Mouse (Mus musculus) cerebellum, postnatal 14 days (tissue): ENCODE data around the gene Gnb1l.

Experiments
- DNase-seq, 2 experiments: peaks; one replicate each; pipeline ENCODE4 v3.0.0; 2021; ENCODE audit warnings: mixed read lengths in 2 of 2

The Gnb1l gene

DNA sequence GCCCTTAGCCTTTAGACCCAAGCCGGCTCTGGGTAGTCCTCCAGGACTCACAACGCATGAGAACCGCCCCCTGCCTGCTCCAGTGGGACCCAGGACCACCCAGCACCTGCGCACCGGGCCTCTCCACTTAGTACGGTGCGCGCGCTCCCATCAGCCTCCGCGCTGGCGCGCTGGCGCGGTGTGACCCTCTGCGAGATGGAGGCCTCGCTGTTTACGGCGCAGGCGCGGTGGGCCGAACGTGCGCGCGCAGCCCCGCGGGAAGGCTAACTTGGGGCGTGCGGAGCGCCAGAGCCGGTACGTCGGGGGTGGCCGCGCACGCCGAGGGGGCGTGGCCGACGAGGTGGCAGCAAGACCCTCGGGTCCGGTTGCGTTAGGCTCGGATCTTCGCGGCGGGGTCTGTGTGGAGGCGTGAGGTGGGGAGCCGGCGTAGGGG, at the start of gene Gnb1l, which contains the start of gene Rtl10:
Gene Gnb1l, plus strand, starts transcription at position 156 of the 433 bp plus-strand sequence.
Gene Rtl10, plus strand, starts transcription at position 344 of the 433 bp plus-strand sequence.
- DNase-seq, result peak; percentile 98

DNA sequence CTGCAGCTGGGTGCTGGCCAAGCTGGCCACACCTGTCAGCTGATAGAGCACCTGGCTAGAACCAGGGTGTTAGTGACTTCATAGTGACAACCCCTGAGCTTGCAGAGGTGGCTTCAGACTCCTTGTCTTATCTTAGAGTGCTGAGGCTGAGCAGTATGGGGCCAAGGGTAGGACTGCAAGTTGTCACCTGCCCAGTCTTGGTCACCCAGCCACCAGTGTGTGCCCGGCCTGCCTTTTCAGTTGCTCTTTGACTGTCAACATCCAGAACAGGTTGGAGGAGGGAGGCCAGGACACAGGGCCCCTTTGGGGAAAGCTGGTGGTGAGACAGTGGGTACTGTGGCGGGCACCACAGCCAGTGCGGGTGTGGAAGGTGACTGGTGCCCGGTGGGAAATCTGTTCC, 49.5 kb upstream of the Gnb1l start:
- DNase-seq, result no peak

DNA sequence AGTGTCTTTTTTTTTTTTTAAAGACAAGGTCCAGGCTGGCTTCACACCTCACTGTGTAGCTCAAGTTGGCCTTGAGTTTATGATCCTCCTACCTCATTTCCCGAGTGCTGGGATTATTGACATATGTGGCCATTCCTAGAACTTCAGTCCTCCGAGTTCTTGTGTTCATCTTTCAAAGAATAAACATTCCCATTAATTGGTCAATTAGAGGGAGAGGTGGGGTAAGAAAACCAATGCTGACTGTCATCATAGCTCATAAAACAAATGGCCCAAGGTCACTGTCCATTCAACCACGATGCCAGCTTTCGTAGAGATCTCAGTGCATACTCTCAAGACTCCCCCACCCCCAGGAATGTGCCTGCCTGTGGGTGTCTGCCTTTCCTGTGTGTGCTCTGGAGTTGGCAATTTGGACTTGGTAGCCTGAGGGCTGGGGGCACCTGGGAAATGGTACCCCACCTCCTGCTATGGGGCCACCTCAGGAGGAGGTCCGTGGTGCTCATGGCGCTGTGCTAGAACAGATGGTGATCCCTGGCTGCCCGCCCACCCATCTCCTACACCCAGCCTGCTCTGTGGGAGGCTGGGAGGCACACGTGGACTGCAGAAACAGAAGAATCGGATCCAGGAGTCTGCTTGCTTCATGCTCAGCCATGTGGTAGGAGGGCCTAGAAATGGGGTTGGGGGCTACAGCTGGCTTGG, 46.9 kb upstream of the Gnb1l start:
- peak; percentile 62 to 64 for DNase-seq

DNA sequence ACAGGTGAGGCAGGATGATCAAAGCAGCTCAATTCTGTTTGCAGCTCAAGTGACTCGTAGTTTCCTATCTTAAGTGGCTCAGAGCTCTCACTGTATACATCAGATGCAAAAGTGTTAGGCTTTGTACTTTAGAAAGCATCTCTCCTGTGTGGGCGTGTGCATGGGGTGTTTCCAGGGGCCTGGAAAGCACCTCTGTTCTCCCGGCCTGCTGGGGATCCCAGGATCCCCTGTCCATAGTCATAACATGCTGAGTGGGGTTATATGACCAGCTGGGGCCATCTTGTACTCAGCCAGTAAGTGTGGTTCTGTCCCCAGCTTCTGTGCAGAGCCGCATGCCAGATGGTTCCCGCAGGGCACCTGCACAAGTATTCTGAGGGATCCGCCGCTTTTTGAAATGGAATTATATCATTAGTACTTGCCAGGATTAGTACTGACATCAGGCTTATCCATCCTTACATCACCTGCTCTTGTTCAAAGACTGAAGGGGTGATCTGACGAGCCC, 46.1 kb upstream of the Gnb1l start:
- no peak for DNase-seq

DNA sequence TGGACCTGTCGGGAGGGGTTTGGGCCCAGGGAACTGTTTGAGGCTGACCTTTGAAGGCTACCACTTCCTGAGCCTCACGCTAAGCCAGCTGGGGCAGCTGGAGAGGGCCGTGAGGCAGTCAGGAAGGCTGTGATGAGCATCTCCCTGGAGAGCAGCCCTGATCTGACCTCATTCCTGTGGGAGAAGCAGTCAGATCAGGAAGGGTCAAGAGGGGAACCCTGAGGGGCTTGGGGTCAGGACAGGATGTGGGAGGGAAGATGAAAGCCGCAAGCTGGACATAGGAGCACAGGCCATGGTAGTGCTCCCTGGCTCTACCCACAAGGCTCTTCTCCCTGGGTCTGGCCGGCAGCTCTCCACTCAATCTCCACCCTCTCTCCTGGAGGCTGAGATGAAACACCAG, 44.7 kb upstream of the Gnb1l start:
- no peak for DNase-seq

DNA sequence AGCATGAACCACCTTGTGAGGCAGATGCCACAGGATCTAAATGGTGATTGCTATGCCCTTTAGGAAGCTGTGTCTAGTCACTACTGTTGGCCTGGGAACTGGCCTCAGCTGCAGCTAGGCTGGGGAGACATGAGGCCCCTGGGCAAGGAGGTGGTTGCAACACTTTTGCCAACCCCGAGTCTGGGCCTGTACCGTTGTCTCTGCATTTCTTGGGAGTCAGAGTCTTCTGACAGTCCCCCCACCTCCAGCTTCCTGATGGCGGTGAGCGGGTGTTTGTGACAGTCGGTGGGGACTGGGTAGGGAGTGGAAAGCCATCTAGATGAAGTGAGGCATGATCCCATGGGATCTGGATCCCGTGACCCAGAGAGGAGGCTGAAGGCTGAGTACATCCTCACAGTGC, 43.1 kb upstream of the Gnb1l start:
- DNase-seq, result no peak

DNA sequence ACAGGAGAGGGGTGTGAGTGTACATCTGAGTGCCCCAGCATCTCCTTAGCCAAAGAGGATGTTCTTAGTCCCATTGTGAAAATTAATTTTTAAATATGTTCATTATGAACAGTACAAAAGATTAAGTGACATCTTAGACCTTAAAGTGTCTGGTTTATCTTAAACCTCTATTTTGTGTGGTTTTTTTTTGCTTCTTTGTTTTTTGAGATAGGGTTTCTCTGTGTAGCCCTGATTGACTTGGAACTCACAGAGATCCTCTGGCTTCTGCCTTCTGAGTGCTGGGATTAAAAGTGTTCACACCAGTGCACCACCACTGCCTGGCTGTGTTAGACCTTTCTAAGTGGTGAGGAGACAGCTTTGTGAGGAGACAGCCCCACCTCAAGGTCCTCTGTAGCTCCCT, 39.9 kb upstream of the Gnb1l start:
- no peak for DNase-seq

DNA sequence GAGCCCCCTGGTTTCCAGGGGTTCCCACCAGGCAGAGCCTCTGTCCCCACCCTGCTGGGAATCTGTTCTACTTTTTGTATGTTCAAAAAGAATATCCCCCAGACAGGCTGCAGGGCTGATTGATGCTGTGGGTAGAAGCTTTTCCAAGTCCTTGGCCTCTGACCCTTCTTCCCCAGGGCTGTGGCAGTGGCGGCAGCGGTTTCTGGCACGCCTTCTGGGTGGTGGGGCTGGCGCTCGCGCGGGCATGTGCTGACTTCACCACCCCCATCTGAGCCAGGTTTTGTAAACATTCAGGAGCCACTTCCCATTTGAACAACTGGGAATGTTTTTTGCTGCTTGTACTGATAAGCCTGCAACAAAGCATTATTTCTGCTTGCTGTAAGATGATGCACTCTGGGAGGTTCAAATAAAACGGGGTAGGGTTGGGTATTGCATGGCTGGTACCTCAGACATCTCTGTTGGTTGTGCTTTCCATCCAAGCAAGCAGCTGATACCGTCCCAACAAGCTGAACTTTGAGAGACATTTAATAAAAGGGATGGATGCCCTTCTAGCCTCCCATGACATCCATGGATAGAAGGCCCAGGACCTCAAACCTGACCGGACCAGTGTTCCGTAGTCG, 39.1 kb upstream of the Gnb1l start:
- DNase-seq, result no peak

DNA sequence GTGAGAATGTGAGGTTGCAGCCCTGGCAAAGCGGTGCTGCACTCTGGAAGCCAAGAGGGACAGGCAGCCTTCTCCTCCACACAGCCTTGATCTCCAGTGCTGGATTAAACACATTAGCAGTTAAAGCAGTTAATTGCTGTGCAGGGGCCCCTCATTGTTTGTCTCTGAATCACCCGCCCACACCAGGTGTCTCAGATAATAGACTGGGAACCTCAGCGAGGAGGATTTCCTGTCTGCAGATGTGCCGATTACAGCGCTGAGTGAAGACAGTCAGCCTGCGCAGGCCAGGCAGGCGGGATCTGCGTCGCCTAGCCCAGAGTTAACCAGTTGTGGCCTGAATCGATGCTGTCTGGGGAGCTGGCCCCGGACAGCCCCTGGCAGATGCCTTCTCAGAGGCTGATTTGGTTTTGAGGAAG, 38.5 kb upstream of the Gnb1l start:
- no peak for DNase-seq

DNA sequence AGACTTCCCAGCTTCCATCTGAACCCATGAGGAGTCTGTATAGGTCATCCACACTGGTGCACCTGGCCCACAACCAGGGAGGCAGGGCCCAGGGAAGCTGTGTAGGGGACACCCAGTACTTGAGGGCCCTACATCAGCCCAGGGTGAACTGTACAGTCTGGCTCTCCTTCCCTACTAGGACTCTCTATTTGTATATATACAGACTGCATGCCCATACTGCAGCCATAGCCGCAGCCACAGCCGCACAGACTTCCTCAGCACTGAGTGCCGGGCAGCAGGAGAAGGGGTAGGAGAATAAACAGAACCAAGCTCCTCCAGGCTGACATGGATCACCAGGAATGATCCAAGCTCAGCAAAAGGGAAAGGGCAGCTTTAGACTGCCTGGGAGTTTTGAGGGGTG, 37.7 kb upstream of the Gnb1l start:
- no peak for DNase-seq

DNA sequence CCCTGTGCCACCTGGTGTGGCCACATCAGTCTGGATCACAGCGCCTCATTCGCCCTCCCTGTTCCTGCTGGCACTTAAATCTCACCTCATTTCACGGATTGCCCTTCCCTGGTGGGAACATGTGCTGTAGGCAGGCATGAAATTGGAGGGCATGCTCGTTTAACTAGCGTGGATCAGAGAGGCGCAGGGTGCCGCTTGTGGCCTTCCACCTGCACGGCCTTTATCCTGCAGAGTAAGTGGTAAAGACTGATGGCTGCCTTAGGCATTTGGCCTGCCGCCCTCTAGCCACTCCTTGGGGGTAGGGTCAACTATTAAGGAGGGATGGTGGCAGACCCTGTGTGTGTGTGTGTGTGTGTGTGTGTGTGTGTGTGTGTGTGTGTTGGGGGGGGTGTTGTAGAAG, 36.5 kb upstream of the Gnb1l start:
- no peak for DNase-seq

DNA sequence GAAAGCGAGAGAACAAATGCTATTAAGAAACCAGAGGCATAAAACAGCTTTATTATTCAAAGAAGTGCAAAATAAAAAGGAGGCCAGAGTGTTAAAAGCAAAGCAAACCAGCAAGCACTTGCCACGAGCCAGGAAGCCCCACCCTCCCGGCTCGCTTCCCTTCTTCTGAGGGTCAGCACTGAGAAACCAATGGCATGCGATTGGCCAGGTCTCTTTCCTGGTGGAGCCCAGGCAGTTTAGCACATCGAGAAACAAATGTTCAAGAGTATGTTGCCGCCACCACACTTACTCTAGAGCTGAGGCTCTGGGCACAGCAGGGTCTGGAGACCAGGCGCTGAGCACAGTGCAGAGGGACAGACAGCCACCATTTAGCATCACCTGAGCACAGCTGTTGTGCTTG, 35.9 kb upstream of the Gnb1l start:
- DNase-seq, result no peak

DNA sequence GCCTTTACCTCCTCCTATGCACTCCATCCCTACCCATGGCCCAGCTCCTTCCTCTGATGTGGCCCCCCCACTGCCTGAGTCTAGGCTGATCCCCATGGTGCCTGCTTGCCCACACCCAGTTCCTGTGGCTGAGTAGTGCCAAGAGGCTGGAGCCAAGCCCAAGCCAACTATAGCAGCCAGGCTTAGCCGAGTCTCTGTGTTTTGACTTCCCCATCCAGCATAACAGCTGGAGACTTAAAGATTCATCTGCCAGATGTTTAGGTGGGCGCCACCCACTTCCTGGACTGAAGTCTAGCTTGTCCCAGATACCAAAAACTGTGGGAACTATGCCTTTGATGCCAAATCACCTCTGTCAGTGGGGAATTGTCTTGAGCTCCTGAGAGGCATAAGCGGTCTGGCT, 34.2 kb upstream of the Gnb1l start:
- DNase-seq, result no peak

DNA sequence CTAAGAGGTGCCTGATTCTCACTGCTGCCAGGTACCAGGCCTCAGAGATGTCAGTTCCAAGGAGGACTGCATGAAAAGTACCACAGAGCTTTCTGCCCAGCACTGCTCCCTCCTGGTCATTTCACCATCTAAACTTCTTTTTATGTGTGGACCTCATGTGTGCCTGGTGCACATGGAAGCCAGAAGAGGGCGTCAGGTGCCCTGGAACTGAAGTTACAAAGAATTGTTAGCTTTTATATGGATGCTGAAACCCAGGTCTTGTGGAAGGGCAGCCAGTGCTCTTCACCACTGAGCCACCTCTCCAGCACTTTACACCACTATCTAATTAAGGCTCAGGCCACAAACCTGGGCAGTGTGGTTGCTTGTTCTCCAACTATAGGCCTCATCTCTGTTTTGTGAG, 27.7 kb upstream of the Gnb1l start:
- DNase-seq, result no peak

DNA sequence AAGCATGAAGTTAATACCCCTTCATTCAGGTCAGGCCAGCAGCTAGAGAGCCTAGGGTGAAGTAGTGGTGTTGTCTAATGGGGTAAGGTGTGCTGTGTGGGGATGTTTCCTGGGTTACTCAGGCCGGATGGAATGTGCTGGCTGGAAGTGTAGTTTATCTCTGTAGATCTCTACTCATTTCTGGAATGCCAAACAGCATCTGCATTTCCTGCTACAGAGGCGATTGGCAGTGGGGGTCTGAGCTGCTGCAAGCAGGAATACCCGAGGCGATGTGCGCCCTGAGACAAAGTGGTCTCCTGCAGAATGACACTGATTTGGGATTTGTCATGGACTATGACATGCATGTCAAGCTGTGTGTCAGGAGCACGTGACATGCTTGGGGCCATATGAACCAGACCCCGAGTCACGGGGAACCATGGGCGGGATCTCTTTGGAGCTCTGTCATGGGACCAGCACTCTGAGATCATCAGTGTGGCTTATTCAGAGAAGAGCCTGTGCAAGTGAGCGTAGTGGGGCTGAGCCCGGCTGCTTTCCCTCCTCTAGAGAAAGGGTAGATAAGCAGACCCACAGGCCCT, 27.0 kb upstream of the Gnb1l start:
- no peak for DNase-seq

DNA sequence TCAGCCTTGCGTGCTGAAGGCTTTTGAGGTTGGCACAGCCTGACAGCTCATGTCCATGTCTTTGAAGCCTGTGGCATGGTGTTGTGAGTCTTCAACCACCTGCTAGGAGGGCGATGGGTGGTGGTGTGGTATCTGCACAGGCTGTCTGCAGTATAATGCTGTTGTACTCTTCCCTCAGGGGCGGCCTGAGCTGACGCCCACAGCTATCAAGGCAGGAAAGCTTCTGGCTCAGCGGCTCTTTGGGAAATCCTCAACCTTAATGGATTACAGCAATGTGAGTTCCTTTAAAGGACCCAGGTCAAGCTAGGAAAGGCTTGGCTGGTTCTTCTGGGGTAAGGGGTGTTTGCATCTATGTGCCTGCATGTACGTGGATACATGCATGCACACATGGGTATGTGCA, 26.5 kb upstream of the Gnb1l start:
- no peak for DNase-seq

DNA sequence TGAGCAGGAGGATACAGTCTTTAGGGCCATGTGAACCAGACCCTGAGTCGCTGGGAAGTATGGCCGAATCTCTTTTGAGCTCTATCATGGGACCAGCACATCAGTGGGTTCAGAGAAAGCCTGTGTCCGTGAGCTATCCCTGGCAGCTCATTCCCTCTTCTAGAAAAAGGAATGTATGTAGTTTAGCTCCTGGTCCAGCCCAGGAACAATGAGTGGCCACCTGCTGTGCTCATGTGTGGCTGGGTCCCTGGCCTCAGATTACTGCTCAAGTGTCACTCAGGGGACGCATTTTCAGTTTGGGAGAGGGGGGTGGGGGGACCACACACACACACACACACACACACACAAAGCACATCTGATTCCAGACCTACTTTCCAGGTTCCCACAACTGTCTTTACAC, 26.1 kb upstream of the Gnb1l start:
- DNase-seq, result no peak

DNA sequence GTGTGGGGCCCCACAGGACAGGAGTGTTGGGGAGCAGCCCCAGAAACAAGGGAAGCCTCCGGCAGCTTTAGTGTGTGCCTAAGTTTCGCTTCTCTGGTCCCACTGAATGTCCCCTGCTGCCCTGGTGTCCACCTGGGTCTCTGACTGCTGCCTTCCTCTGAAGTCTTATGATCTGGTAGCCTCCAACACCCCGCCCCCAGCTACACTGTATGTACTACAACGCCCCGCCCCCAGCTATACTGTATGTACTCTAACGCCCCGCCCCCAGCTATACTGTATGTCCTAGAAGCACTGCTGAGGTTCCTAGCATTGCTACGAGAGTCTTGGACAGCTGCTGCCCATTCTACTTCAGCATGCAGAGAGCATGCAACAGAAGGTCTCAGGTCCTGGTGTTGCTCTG, 25.5 kb upstream of the Gnb1l start:
- no peak for DNase-seq

DNA sequence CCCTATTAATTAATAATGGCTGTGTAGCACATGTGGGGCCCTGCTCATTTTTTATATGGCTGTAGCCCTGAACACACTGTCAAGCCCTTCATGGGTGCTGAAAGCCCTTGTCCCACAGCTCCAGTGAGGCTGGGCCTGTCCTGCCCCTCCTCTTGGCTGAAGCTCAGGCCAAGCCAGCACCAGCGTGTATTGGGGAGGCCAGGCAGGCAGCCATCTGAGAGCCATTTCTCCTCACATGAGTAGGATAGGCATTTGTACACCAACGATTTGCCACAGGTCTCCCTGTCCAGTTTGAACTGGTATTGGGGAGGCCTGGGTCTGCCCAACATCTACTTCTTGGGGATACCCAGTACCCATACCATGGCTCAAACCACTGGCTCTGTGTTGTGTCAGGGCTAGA, 24.5 kb upstream of the Gnb1l start:
- no peak for DNase-seq

DNA sequence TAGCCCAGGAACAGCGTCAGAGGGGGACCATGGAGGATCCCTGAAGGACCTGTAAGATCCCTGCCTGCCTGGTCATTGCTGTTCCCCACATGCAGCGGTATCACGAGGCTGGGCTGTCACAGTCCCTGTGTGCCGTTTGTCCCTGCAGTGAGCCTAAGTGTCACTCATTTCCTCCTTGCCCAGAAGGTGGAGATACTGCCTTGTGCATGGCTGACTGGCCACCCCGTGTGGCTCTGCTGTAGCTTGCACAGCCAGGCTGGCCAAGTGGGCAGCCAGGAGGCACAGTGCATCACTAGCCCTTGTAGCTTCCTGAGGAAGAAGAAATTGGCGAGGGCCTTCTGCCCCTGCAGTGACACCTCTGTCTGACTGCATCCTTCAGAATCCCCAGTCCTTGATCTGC, 20.5 kb upstream of the Gnb1l start:
- DNase-seq, result no peak

DNA sequence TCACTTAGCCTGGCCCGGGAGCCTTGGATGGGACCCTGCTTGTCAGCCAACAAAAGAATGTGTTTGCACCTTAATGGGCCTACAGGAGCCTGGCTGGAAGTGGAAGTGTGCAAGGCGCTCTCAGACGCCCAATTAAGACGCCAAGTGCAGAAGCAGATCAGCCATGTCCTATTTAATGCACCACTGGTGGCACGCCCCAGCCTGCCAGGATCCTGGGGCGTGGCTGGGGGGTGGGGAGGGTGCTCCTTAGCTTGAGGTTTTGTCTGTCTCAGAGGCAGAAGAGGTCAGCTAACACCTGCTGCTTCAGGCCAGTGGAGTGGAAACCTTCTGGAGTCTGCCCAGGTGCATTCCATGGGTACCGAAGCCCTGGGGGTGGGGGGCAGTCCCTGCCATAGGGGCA, 18.8 kb upstream of the Gnb1l start:
- no peak for DNase-seq

DNA sequence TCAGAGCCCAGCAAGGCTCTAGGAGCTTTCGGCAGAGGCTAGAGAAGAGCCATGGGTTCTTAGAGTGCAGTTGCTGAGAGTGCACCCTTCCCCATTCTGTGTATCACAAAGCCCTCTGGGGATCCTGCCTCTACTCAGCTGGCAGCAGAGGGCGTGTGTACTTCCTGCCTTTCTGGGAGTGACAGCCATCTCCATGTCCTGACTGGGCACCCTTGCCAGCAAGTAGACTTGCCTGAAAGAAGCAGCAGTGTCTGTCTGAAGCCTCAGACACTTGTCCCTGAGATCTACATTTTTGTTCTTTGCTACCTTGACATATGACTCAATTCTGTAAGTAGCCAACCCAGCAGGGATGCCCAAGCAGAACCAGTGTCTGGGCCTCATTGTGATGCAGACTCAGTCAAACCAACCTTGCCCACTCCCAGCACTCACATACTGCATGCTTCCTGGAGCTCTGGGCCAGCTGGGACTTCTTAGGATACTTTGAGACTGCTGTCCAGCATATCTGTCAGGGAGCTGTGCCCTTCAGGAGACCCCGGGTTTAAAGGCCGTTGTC, 17.5 kb upstream of the Gnb1l start:
- no peak for DNase-seq

DNA sequence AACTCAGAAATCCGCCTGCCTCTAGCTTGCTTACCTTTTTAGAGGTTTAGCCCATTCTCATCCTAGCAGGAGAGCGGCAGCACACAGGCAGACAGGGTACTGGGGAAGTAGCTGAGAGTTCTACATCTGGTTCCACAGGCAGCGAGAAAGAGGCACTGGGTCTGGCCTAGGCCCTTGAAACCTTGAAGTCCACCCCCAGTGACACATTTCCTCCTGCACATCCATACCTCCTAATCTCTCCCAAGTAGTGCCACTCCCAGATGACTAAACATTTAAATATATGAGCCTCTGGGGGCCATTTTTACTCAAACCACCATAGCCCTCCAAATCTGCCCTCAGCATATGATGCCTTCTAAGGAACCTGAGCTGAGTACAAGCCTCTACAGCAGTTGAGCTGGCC, 16.1 kb upstream of the Gnb1l start:
- no peak for DNase-seq

DNA sequence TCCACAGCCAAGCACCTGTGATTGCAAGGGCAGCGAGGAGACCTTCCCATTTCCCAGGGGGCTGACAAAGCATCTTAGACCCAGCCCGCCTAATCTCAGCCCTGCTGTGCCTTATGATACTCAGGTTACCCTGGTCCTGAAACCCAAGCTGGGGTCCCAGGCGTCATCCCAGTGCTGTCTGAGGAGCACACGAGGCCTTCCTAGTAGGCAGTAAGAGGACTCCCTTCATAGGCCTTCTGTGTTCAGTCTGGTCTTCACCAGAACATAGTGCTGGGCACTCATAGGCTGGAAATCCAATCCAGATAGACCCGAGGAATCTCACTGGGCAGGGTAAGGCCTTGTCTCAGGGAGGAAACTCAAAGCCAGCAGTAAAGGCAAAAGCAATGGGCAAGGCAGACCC, 14.7 kb upstream of the Gnb1l start:
- DNase-seq, result no peak
